Mouse (Mus musculus): ENCODE measurements around the gene Trio.

DNA sequence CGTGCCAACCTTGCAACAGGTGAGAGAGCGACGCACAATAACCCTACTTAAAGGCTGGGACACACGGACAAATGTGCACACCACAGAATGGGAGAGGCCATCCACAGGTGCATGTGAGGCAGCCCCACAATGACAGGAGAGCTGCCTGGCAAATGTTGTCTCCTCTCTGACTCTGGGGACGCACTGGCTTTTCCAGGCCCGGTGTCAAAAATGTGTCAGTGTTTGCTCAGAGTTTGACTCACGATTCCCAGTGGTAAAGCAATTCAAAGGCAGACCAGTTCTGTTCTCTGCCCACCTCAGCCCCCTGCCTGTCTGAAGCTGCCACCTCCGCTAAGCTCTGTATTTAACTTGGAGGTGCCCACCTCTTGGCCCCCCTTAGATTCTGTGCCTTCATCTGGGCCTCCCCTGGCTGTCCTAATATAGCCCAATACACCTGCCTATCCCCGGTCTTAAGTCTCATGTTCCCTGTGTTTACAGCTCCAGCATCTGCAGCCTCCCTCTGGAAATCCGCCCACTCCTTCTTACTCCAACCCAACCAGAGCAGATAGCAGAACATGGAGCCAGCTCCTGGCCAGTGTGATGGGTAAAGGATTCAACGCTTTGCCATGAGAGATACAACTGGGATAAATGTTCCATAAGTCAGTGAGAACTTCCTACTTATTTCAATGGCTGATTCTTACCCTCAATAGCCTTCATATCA is 83.3 kb downstream of the Trio start:
- TF ChIP-seq CTCF (IDR thresholded peaks at IDR 0.05; ENCODE audit: low read depth), result no peak
- TF ChIP-seq EP300 (IDR thresholded peaks at IDR 0.05; ENCODE audit: low read depth), result no peak

Measured in liver, postnatal 0 days (tissue).